Mouse (Mus musculus) kidney, adult 8-10 months (tissue): ENCODE results near the gene Adprhl1.

Experiments
- DNase-seq, 2 experiments: peaks; one replicate each; pipeline ENCODE4 v3.0.0; 2022

Gene Adprhl1

GRCm38 (mm10) chr8:13190235-13190634, 63.7 kb downstream of the Adprhl1 start:
- DNase-seq, result no peak

GRCm38 (mm10) chr8:13188857-13189256, 65.1 kb downstream of the Adprhl1 start:
- DNase-seq, result no peak

- no peak for DNase-seq
Observed at GRCm38 (mm10) chr8:13188052-13188555, 65.9 kb downstream of the Adprhl1 start.

GRCm38 (mm10) chr8:13187638-13188037, 66.3 kb downstream of the Adprhl1 start:
- DNase-seq, result no peak

- DNase-seq, result no peak
Observed at GRCm38 (mm10) chr8:13187229-13187628, 66.7 kb downstream of the Adprhl1 start.

- no peak for DNase-seq
Observed at GRCm38 (mm10) chr8:13186819-13187218, 67.1 kb downstream of the Adprhl1 start.

- DNase-seq, result no peak
Observed at GRCm38 (mm10) chr8:13181691-13181976, 72.3 kb downstream of the Adprhl1 start.

- DNase-seq, result no peak
Observed at GRCm38 (mm10) chr8:13180911-13181690, 72.9 kb downstream of the Adprhl1 start.

- no peak for DNase-seq
Observed at GRCm38 (mm10) chr8:13180408-13180807, 73.6 kb downstream of the Adprhl1 start.

GRCm38 (mm10) chr8:13179948-13180347, 74.0 kb downstream of the Adprhl1 start:
- no peak for DNase-seq

GRCm38 (mm10) chr8:13179482-13179881, 74.5 kb downstream of the Adprhl1 start:
- no peak for DNase-seq

GRCm38 (mm10) chr8:13178137-13178536, 75.8 kb downstream of the Adprhl1 start:
- DNase-seq, result no peak

- DNase-seq, result no peak
Observed at GRCm38 (mm10) chr8:13177173-13177852, 76.6 kb downstream of the Adprhl1 start.

GRCm38 (mm10) chr8:13175650-13176049, 78.3 kb downstream of the Adprhl1 start:
- DNase-seq, result peak in 1 of 2 experiments; percentile 42

- DNase-seq, result peak in 1 of 2 experiments; percentile 48
Observed at GRCm38 (mm10) chr8:13174811-13175210, 79.2 kb downstream of the Adprhl1 start.

- DNase-seq, result peak in 1 of 2 experiments; percentile 40
Observed at GRCm38 (mm10) chr8:13174305-13174704, 79.7 kb downstream of the Adprhl1 start.
